Mouse (Mus musculus): Measurements from ENCODE around the gene Adgrd1.
A peak's percentile ranks its signal among the peaks of the same experiment; 100 is the strongest.

GRCm38 (mm10) chr5:129186260-129186659 is 89.7 kb downstream of the Adgrd1 start:
- peak; percentile 74 for TF ChIP-seq CTCF (IDR thresholded peaks at IDR 0.05; ENCODE audit: low read depth)
- TF ChIP-seq EP300 (IDR thresholded peaks at IDR 0.05; ENCODE audit: low read depth) = no peak
